Mouse (Mus musculus) hindbrain, postnatal 0 days (tissue): Measurements from ENCODE around the gene Ptov1. TPM values are rescaled to one million over a fixed set of nuclear protein-coding genes. Genes with fewer than 3 reads are reported as not detected.

ENCODE experiments used
- ATAC-seq: fragments of 200-750 bp; cut with Nextera tagmentation; 2 replicates; pipeline ENCODE4 v1.8.0; 2017; ENCODE audit warnings: mild to moderate bottlenecking, moderate TSS enrichment, moderate library complexity
- DNase-seq: peaks from one replicate; pipeline ENCODE4 v3.0.0-alpha.2; 2015; ENCODE audit warnings: low spot score
- H3K27ac ChIP-seq: fragments of 300-500 bp; sonication (generic); 2 replicates; pipeline ENCODE4 v1.5.1; 2014; ENCODE audit warnings: mild to moderate bottlenecking
- H3K27me3 ChIP-seq: fragments of 300-500 bp; sonication (generic); 2 replicates; pipeline ENCODE4 v1.6.1; 2014; ENCODE audit warnings: low read length, mixed read lengths; ENCODE audit not compliant: insufficient read depth
- H3K36me3 ChIP-seq: fragments of 300-500 bp; sonication (generic); 2 replicates; pipeline ENCODE4 v1.6.1; 2014; ENCODE audit warnings: low read length, mixed read lengths; ENCODE audit not compliant: insufficient read depth
- H3K4me1 ChIP-seq: fragments of 300-500 bp; sonication (generic); 2 replicates; pipeline ENCODE4 v1.6.1; 2014; ENCODE audit warnings: antibody characterized with exemption, low read length, mixed read lengths; ENCODE audit not compliant: insufficient read depth
- H3K4me2 ChIP-seq: fragments of 300-500 bp; sonication (generic); 2 replicates; pipeline ENCODE4 v1.6.1; 2014; ENCODE audit warnings: low read depth, mild to moderate bottlenecking, low read length, moderate library complexity, mixed read lengths
- H3K4me3 ChIP-seq: fragments of 300-500 bp; sonication (generic); 2 replicates; pipeline ENCODE4 v1.5.1; 2014; ENCODE audit warnings: low read length
- H3K9ac ChIP-seq: fragments of 300-500 bp; sonication (generic); replicated peaks from 2 replicates; pipeline ENCODE4 v1.6.1; 2014; ENCODE audit warnings: mild to moderate bottlenecking, low read length, moderate library complexity, mixed read lengths
- H3K9me3 ChIP-seq: fragments of 300-500 bp; sonication (generic); 2 replicates; pipeline ENCODE4 v1.6.1; 2016; ENCODE audit warnings: low read length, mixed read lengths
- CTCF ChIP-seq: IDR thresholded peaks from 2 replicates; pipeline ENCODE4 v1.5.1; 2016; ENCODE audit warnings: antibody characterized with exemption, control low read depth, low read depth
- WGBS: fragments of 180-500 bp; shearing (Covaris S2); extraction: QIAGEN DNeasy Blood & Tissue Kit; methylation state at CpG from one replicate; pipeline ENCODE4 v1.1.7; 2014; 5-methylcytosine and 5-hydroxymethylcytosine counted together
- microRNA counts: library from miRNA; unstranded; fragments of <30 nt; microRNA quantifications from one replicate; lab custom pipeline; 2015
- microRNA-seq, 2 experiments: library from miRNA; unstranded; fragments of <30 nt; microRNA quantifications; one replicate each; pipeline ENCODE4; 2016
- polyA plus RNA-seq: library from polyadenylated mRNA; unstranded; fragments of >200 nt; fragmentation: Nextera tagmentation; extraction: Ambion mirVana; gene quantifications from 2 replicates; pipeline ENCODE4 v1.2.1, GENCODE M21; 2015
- total RNA-seq: library from RNA; depleted of rRNA; stranded (reverse); fragments of >200 nt; gene quantifications from 2 replicates; pipeline ENCODE4 v1.2.3, GENCODE M21; 2014; rRNA removed

Gene Ptov1
- total and polyA plus RNA-seq, 2 experiments from 2014 or later, result 438 to 597 TPM

DNA sequence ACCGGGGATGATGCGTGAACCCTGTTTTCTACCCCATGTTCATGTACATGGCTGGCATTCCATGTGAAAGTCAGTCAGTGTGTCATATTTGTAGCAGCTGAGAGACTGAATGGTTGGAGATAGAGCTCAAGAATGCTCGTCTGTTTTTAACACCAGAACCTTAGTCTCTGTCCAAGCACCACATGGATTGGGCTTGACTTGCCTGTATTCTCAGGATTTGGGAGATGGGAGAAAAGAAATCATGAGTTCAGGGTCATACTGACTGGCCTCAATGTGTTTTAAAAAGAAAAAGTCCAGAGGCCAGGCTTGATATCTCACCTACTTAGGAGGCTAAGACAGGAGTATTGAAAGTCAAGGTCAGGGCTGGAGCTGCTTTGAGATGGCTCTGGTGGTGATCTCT is 52.1 kb downstream of the Ptov1 start:
- peak overlapping the region; percentile 87 for H3K4me2 ChIP-seq
- H3K36me3 ChIP-seq, result no peaks in the 10 kb centered on the region
- H3K9ac ChIP-seq, result peak overlapping the region; percentile 93
- peaks cover 23% of the 10 kb centered on the region for H3K4me1 ChIP-seq
- WGBS, result 34% methylated on average over 3 of the region's 3 CpGs
- peak overlapping the region; percentile 85 for H3K4me3 ChIP-seq
- no peak overlapping the region for H3K27ac ChIP-seq
- DNase-seq (no peak), ATAC-seq (no peak)
- TF ChIP-seq CTCF, result no peak
- H3K9me3 ChIP-seq, result no peaks in the 10 kb centered on the region
- no peaks in the 10 kb centered on the region for H3K27me3 ChIP-seq

DNA sequence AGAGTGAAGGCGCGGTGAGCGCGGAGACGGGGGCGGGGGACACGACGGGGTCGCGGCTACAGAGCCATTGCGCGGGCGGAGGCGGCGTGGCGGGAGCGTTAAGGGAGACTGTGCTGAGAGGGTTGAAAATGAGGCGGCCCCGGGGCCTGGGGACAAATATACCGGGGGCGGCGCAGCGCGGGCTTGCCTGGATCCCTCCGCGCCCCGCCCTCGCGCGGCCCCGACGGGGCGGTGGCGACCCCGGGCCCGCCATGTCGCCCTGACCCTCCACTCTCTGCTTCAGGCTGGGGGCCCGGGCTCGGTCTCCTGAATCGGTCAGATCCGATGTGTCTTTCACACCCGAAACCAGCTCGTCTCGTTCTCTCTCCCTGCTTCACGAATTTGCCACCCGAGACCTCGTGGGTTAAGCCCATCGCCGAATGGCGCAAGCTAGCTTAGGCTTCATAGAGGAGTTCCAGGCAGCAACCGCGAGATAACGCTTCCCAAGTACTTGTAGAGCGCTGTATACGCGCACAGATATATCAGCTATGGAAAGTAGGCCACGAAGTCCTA is 53.0 kb downstream of the Ptov1 start, which contains the start of gene Atf5:
Atf5 (minus strand) TSS at position 189 of the 552 bp plus-strand sequence.
- Histone ChIP-seq H3K4me3 (peak within 1 kb of the TSS; percentile 85), H3K27ac (peak within 1 kb of the TSS; percentile 94), H3K27me3 (no peaks in the 10 kb centered on the region), H3K4me2 (peak within 1 kb of the TSS; percentile 87), H3K36me3 (no peaks in the 10 kb centered on the region), H3K4me1 (peaks cover 23% of the 10 kb centered on the region), H3K9me3 (no peaks in the 10 kb centered on the region), H3K9ac (peak within 1 kb of the TSS; percentile 93)
- TF ChIP-seq CTCF, result no peak
- DNase-seq (peak; percentile 72), ATAC-seq (peak; percentile 36)
- under 1% methylated on average over 38 of the region's 57 CpGs for WGBS

DNA sequence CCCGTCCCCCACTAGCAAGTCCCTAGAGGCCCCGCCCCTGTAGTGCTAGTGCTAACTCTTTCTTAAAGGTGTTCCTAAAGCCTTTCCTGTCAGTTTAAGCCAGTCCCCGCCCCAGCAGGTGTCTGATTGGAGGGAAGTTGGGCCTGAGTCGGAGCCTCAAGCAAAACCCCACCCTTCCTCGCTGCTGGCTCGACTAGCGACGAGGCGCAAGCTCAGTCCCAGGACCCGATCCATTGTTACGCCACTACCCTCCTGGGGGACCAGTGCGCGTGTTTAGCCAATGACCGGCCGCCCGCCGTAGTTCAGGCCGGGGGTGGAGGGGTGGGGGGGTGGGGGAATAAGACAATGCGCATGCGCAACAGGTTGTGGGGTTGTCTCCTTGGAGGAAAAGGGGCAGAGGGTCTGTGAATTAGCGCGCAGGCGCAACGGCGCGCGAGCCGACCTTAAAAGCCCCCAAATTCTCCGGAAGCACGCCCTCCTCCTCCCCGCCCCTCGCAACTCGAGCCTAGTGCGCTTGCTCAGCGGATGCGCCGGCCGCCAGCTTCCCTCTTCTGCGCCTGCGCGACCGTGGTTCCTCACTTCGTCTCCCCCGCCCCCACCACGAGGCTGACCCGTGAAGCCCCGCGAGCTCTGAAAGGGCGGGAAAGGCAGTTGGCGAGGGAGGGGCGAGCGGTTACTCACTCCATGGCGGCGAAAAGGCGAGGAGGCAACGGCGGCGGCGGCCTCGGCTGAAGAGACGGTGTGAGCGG is 53.7 kb downstream of the Ptov1 start, which contains the start of the genes Nup62 and Il4i1:
Nup62 (plus strand) TSS at position 368 of the 749 bp plus-strand sequence.
Il4i1 (plus strand) TSS at position 667 of the 749 bp plus-strand sequence.
- Histone ChIP-seq H3K4me1 (peaks cover 23% of the 10 kb centered on the region), H3K4me2 (peak within 1 kb of the TSS; percentile 87), H3K36me3 (no peaks in the 10 kb centered on the region), H3K9me3 (no peaks in the 10 kb centered on the region), H3K27me3 (no peaks in the 10 kb centered on the region), H3K4me3 (peak within 1 kb of the TSS; percentile 85), H3K9ac (peak within 1 kb of the TSS; percentile 93), H3K27ac (peak within 1 kb of the TSS; percentile 94)
- peak; percentile 100 for DNase-seq
- 0 out of 2 replicates have a peak, but pooled peaks have one; percentile 5 for TF ChIP-seq CTCF
- WGBS, result under 1% methylated on average over 58 of the region's 62 CpGs
- peak; percentile 95 for ATAC-seq

GRCm38 (mm10) chr7:44814952-44815553 is 54.5 kb downstream of the Ptov1 start:
- Histone ChIP-seq H3K4me3 (peak overlapping the region; percentile 85), H3K9ac (no peak overlapping the region), H3K27me3 (no peaks in the 10 kb centered on the region), H3K36me3 (no peaks in the 10 kb centered on the region), H3K4me1 (peaks cover 23% of the 10 kb centered on the region), H3K4me2 (peak overlapping the region; percentile 87), H3K27ac (0 out of 2 replicates have a peak overlapping the region, but pooled peaks have one; percentile 94), H3K9me3 (no peaks in the 10 kb centered on the region)
- WGBS, result 24% methylated on average over 14 of the region's 14 CpGs
- DNase-seq (no peak), ATAC-seq (no peak)
- no peak for TF ChIP-seq CTCF

GRCm38 (mm10) chr7:44814423-44814822 is 55.2 kb downstream of the Ptov1 start:
- no peak for DNase-seq
- WGBS, result 92% methylated on average over 4 of the region's 4 CpGs
- no peak overlapping the region for H3K4me3 ChIP-seq

DNA sequence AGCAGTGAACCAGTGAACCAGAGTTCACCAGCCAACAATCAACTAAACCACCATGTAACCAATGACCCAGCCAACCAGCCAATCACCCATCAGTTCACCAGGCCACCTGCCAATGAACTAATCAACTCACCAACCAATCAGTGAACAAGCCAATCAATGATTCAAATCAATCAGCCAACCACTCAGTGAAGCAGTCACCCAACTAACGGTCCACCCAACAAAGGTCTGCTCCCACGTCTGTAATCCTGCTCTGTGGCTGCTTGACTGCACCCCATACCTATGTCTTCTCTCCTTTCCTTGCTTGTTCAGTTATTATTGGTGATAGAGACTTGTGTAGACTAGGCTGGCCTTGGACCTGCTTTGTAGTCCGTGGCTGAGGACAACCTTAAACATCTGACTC is 55.6 kb downstream of the Ptov1 start:
- Histone ChIP-seq H3K27ac (no peak overlapping the region), H3K4me2 (no peak overlapping the region), H3K9ac (no peak overlapping the region), H3K36me3 (no peaks in the 10 kb centered on the region), H3K9me3 (no peaks in the 10 kb centered on the region), H3K27me3 (no peaks in the 10 kb centered on the region), H3K4me1 (peaks cover 21% of the 10 kb centered on the region), H3K4me3 (no peak overlapping the region)
- 95% methylated on average over 3 of the region's 3 CpGs for WGBS
- DNase-seq (no peak), ATAC-seq (no peak)
- no peak for TF ChIP-seq CTCF

More at GRCm38 (mm10) chr7:44814423-44814822, 55.2 kb downstream of the Ptov1 start:
- Histone ChIP-seq H3K4me2 (no peak overlapping the region), H3K9me3 (no peaks in the 10 kb centered on the region), H3K4me1 (peaks cover 23% of the 10 kb centered on the region), H3K27me3 (no peaks in the 10 kb centered on the region), H3K36me3 (no peaks in the 10 kb centered on the region), H3K27ac (no peak overlapping the region), H3K9ac (no peak overlapping the region)
- ATAC-seq, result no peak
- no peak for TF ChIP-seq CTCF

MicroRNA genes within 50 kb of the gene (microRNA counts, 519-probe panel; counts per million panel counts)
- microRNA mmu-miR-707 (lab: Ali Mortazavi, UCI), result not detected

Small RNA genes lying within 50 kb of the gene (microRNA-seq; reads per million reads assigned to microRNA genes)
- 0 reads per million in 2 experiments for gene Mir707

Other genes starting within 250 kb of the Ptov1 start
- 9.7 and 10.9 TPM in 2 replicates for gene Myh14, start 198.9 kb downstream of the Ptov1 start, total RNA-seq
- gene Myh14, start 198.9 kb downstream of the Ptov1 start, polyA plus RNA-seq, result 9.3 and 10.6 TPM in 2 replicates
- gene Izumo2, start 161.0 kb downstream of the Ptov1 start, total RNA-seq, result not detected in 2 replicates
- not detected in 2 replicates for gene Izumo2, start 161.0 kb downstream of the Ptov1 start, polyA plus RNA-seq
- gene Vrk3, start 121.4 kb downstream of the Ptov1 start, total RNA-seq, result 22.3 and 25.3 TPM in 2 replicates
- 28.2 and 33.0 TPM in 2 replicates for gene Vrk3, start 121.4 kb downstream of the Ptov1 start, polyA plus RNA-seq
- 0.84 and 1.8 TPM in 2 replicates for gene Zfp473, start 118.7 kb downstream of the Ptov1 start, total RNA-seq
- 0.68 and 0.73 TPM in 2 replicates for gene Zfp473, start 118.7 kb downstream of the Ptov1 start, polyA plus RNA-seq
- gene Nup62, start 53.7 kb downstream of the Ptov1 start, total RNA-seq, result 67.0 and 69.0 TPM in 2 replicates
- 42.9 and 46.4 TPM in 2 replicates for gene Nup62, start 53.7 kb downstream of the Ptov1 start, polyA plus RNA-seq
- 0.47 and 0.68 TPM in 2 replicates for gene Il4i1, start 53.4 kb downstream of the Ptov1 start, total RNA-seq
- 0.52 and 0.58 TPM in 2 replicates for gene Il4i1, start 53.4 kb downstream of the Ptov1 start, polyA plus RNA-seq
- 10.1 and 15.8 TPM in 2 replicates for gene Atf5, start 53.1 kb downstream of the Ptov1 start, total RNA-seq
- gene Atf5, start 53.1 kb downstream of the Ptov1 start, polyA plus RNA-seq, result 4.1 and 4.4 TPM in 2 replicates
- 136 and 156 TPM in 2 replicates for gene Akt1s1, start 20.8 kb downstream of the Ptov1 start, total RNA-seq
- gene Akt1s1, start 20.8 kb downstream of the Ptov1 start, polyA plus RNA-seq, result 94.3 and 95.4 TPM in 2 replicates
- 53.7 and 98.5 TPM in 2 replicates for gene Tbc1d17, start 20.7 kb downstream of the Ptov1 start, total RNA-seq
- gene Tbc1d17, start 20.7 kb downstream of the Ptov1 start, polyA plus RNA-seq, result 103 and 106 TPM in 2 replicates
- gene Pnkp, start 12.6 kb downstream of the Ptov1 start, total RNA-seq, result 22.9 and 47.1 TPM in 2 replicates
- gene Pnkp, start 12.6 kb downstream of the Ptov1 start, polyA plus RNA-seq, result 35.7 and 37.5 TPM in 2 replicates
- gene Med25, start 22.9 kb upstream of the Ptov1 start, total RNA-seq, result 193 and 194 TPM in 2 replicates
- gene Med25, start 22.9 kb upstream of the Ptov1 start, polyA plus RNA-seq, result 121 and 123 TPM in 2 replicates
- 27.8 and 29.8 TPM in 2 replicates for gene Fuz, start 26.3 kb upstream of the Ptov1 start, total RNA-seq
- gene Fuz, start 26.3 kb upstream of the Ptov1 start, polyA plus RNA-seq, result 14.5 and 14.9 TPM in 2 replicates
- 251 and 255 TPM in 2 replicates for gene Ap2a1, start 59.7 kb upstream of the Ptov1 start, total RNA-seq
- 113 and 115 TPM in 2 replicates for gene Ap2a1, start 59.7 kb upstream of the Ptov1 start, polyA plus RNA-seq
- not detected in 2 replicates for gene Tsks, start 73.4 kb upstream of the Ptov1 start, total RNA-seq
- 0.25 and 0.40 TPM in 2 replicates for gene Tsks, start 73.4 kb upstream of the Ptov1 start, polyA plus RNA-seq
- 99.4 and 105 TPM in 2 replicates for gene Cpt1c, start 105.1 kb upstream of the Ptov1 start, total RNA-seq
- 48.7 and 50.7 TPM in 2 replicates for gene Cpt1c, start 105.1 kb upstream of the Ptov1 start, polyA plus RNA-seq
- gene Prmt1, start 116.8 kb upstream of the Ptov1 start, total RNA-seq, result 215 and 251 TPM in 2 replicates
- 470 and 531 TPM in 2 replicates for gene Prmt1, start 116.8 kb upstream of the Ptov1 start, polyA plus RNA-seq
- 42.2 and 48.6 TPM in 2 replicates for gene Irf3, start 127.9 kb upstream of the Ptov1 start, total RNA-seq
- 31.5 and 33.7 TPM in 2 replicates for gene Irf3, start 127.9 kb upstream of the Ptov1 start, polyA plus RNA-seq
- gene Bcl2l12, start 128.9 kb upstream of the Ptov1 start, total RNA-seq, result 7.2 and 15.0 TPM in 2 replicates
- 13.0 and 13.6 TPM in 2 replicates for gene Bcl2l12, start 128.9 kb upstream of the Ptov1 start, polyA plus RNA-seq
- 76.7 and 77.7 TPM in 2 replicates for gene Scaf1, start 146.6 kb upstream of the Ptov1 start, total RNA-seq
- gene Scaf1, start 146.6 kb upstream of the Ptov1 start, polyA plus RNA-seq, result 40.7 and 45.6 TPM in 2 replicates
- 8.4 and 18.6 TPM in 2 replicates for gene Rras, start 148.2 kb upstream of the Ptov1 start, total RNA-seq
- gene Rras, start 148.2 kb upstream of the Ptov1 start, polyA plus RNA-seq, result 15.8 and 16.9 TPM in 2 replicates
- 14.0 and 18.1 TPM in 2 replicates for gene Prr12, start 183.1 kb upstream of the Ptov1 start, total RNA-seq
- gene Prr12, start 183.1 kb upstream of the Ptov1 start, polyA plus RNA-seq, result 7.5 and 9.2 TPM in 2 replicates
- 72.9 and 83.1 TPM in 2 replicates for gene Nosip, start 192.6 kb upstream of the Ptov1 start, total RNA-seq
- 64.5 and 67.4 TPM in 2 replicates for gene Nosip, start 192.6 kb upstream of the Ptov1 start, polyA plus RNA-seq
- 10.5 and 12.4 TPM in 2 replicates for gene Prrg2, start 192.9 kb upstream of the Ptov1 start, total RNA-seq
- 15.3 and 17.2 TPM in 2 replicates for gene Prrg2, start 192.9 kb upstream of the Ptov1 start, polyA plus RNA-seq
- gene Rcn3, start 222.4 kb upstream of the Ptov1 start, total RNA-seq, result 42.9 and 45.1 TPM in 2 replicates
- 39.3 and 42.0 TPM in 2 replicates for gene Rcn3, start 222.4 kb upstream of the Ptov1 start, polyA plus RNA-seq
- gene Fcgrt, start 234.1 kb upstream of the Ptov1 start, total RNA-seq, result 32.9 and 43.6 TPM in 2 replicates
- 43.8 and 45.9 TPM in 2 replicates for gene Fcgrt, start 234.1 kb upstream of the Ptov1 start, polyA plus RNA-seq